Mouse (Mus musculus): ENCODE measurements around the gene Zbtb16.

DNA sequence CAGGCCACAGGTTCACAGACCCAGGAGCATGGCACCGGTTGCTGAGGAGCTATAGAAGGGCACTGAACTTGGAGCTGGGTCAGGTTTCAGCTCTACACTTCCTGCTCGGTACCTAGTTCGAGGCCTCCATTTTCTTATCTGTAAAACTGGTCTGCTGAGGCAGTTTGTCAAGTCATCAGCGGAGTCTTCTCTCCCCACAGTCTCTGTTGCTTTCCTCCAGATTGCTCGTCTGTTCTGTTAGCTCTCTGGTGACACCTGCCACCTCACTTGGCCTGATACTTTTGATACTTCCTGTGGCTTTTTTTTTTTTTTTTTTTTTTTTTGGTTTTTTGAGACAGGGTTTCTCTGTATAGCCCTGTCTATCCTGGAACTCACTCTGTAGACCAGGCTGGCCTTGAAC is 124.2 kb downstream of the Zbtb16 start:
- TF ChIP-seq POLR2A (IDR thresholded peaks at IDR 0.05; ENCODE audit: control insufficient read depth, extremely low read depth, insufficient read depth, low read length, poor library complexity) (no peak), CTCF (IDR thresholded peaks at IDR 0.05; ENCODE audit: borderline replicate concordance, control insufficient read depth, extremely low read depth, insufficient read depth, low read length, poor library complexity) (no peak)

Data from thymus, adult 2 months (tissue).